Mouse (Mus musculus): ENCODE results near the gene Bend6. TPM values are rescaled to one million over a fixed set of nuclear protein-coding genes. Genes with fewer than 3 reads are reported as not detected.

Bend6 gene
- polyA plus RNA-seq, 1 experiment from 2014 or later: 3.1 TPM

- H3K4me2 ChIP-seq (replicated peaks): no peak overlapping the region
- WGBS: 88% methylated on average over 3 of the region's 3 CpGs
- no peak for ATAC-seq (ENCODE audit: low FRiP score, low read depth)
- no peaks in the 10 kb centered on the region for H3K36me3 ChIP-seq
- no peak overlapping the region for H3K4me3 ChIP-seq
- no peak overlapping the region for H3K27ac ChIP-seq (replicated peaks)
- no peak overlapping the region for H3K9ac ChIP-seq (replicated peaks)
- H3K9me3 ChIP-seq: no peaks in the 10 kb centered on the region
- H3K4me1 ChIP-seq: peaks cover 11% of the 10 kb centered on the region; the same call in 1 of the 2 replicates
- no peaks in the 10 kb centered on the region for H3K27me3 ChIP-seq
Observed at GRCm38 (mm10) chr1:33935946-33936345, 28.3 kb upstream of the Bend6 start.

GRCm38 (mm10) chr1:33932845-33933499 lies 25.4 kb upstream of the Bend6 start:
- no peak overlapping the region for H3K4me3 ChIP-seq
- ATAC-seq (ENCODE audit: low FRiP score, low read depth): no peak
- H3K27ac ChIP-seq (replicated peaks): no peak overlapping the region
- H3K36me3 ChIP-seq: no peaks in the 10 kb centered on the region
- H3K9ac ChIP-seq (replicated peaks): no peak overlapping the region
- no peaks in the 10 kb centered on the region for H3K9me3 ChIP-seq
- H3K27me3 ChIP-seq: no peaks in the 10 kb centered on the region
- H3K4me1 ChIP-seq: peaks cover 11% of the 10 kb centered on the region; the same call in 1 of the 2 replicates
- no peak overlapping the region for H3K4me2 ChIP-seq (replicated peaks)
- WGBS: 70% methylated on average over 14 of the region's 14 CpGs

GRCm38 (mm10) chr1:33932196-33932595 lies 24.6 kb upstream of the Bend6 start:
- H3K27me3 ChIP-seq: no peaks in the 10 kb centered on the region
- H3K27ac ChIP-seq (replicated peaks): no peak overlapping the region
- H3K9ac ChIP-seq (replicated peaks): no peak overlapping the region
- no peaks in the 10 kb centered on the region for H3K36me3 ChIP-seq
- H3K4me3 ChIP-seq: no peak overlapping the region
- H3K4me2 ChIP-seq (replicated peaks): no peak overlapping the region
- WGBS: 83% methylated on average over 3 of the region's 3 CpGs
- no peaks in the 10 kb centered on the region for H3K9me3 ChIP-seq
- no peak for ATAC-seq (ENCODE audit: low FRiP score, low read depth)
- peaks cover 11% of the 10 kb centered on the region; the same call in 1 of the 2 replicates for H3K4me1 ChIP-seq

DNA sequence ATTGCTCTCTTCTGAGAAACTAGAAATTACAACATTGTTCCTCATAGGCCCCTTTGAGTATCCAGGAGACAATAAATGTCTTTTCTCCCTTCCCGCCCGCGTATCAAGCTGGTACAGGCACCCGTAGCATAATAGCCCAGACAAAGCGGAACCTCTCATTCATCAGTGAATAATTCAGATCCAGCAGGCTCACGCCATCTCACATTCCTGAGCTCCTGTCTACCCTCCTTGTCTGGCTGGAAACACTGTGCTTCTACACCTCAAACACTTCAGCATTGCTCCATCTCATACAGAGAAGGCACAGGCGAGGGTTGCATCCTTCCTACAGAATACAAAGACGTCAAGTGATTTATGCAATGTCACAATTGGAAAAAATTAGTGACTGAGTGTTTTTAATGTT lies 24.2 kb upstream of the Bend6 start:
- Histone ChIP-seq H3K36me3 (no peaks in the 10 kb centered on the region), H3K4me2 (replicated peaks) (no peak overlapping the region), H3K4me3 (no peak overlapping the region), H3K27me3 (no peaks in the 10 kb centered on the region), H3K4me1 (peaks cover 11% of the 10 kb centered on the region; the same call in 1 of the 2 replicates), H3K9ac (replicated peaks) (no peak overlapping the region), H3K9me3 (no peaks in the 10 kb centered on the region), H3K27ac (replicated peaks) (no peak overlapping the region)
- WGBS: 63% methylated on average over 8 of the region's 8 CpGs
- no peak; the same call in 1 of the 2 replicates for ATAC-seq (ENCODE audit: low FRiP score, low read depth)

DNA sequence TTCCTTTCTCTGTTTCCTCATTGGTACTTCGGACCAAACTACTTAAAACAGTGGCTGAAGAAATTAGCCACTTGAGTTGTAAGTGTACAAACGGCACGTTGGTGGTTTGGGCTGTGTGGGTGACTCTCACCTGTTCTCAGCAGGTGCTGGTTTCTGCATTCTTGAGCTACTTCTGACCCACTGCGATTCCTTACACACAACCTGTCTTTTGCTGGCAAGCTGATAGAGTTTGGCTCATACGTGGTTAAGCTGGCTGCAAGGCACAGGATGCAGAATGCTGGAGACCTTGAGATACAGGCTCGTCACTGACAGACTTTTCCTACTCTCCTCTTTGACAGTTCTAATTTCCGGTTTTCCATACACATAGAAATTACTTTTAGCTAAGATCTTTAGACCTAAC lies 19.9 kb upstream of the Bend6 start:
- Histone ChIP-seq H3K27me3 (no peaks in the 10 kb centered on the region), H3K36me3 (no peaks in the 10 kb centered on the region), H3K4me1 (peaks cover 9% of the 10 kb centered on the region; the same call in 1 of the 2 replicates), H3K9me3 (no peaks in the 10 kb centered on the region), H3K4me2 (replicated peaks) (no peak overlapping the region), H3K9ac (replicated peaks) (no peak overlapping the region), H3K27ac (replicated peaks) (no peak overlapping the region), H3K4me3 (no peak overlapping the region)
- 90% methylated on average over 7 of the region's 7 CpGs for WGBS
- no peak for ATAC-seq (ENCODE audit: low FRiP score, low read depth)

DNA sequence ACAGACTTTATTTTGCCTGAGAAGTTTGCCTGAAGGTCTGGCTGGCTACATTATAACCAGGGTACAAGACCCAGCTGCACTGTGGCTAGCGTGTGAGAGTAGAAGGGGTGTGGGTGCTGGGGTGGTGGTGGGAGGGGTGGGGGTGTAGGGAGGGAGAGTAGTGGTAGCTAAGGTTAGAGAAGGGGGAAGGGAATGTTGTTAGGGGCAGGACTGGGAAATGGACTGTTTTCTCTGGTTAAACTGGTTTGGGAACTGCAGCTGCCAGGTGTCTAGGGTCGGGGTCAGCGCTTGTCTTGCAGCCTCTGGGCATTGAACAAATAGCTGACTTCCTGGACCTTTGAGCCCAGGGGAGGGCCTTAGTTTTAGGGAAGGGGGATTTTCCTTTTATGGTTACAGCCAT lies 17.7 kb upstream of the Bend6 start:
- no peak overlapping the region for H3K27ac ChIP-seq (replicated peaks)
- no peak overlapping the region for H3K4me3 ChIP-seq
- no peaks in the 10 kb centered on the region for H3K27me3 ChIP-seq
- 83% methylated on average over 3 of the region's 3 CpGs for WGBS
- H3K36me3 ChIP-seq: no peaks in the 10 kb centered on the region
- H3K9me3 ChIP-seq: no peaks in the 10 kb centered on the region
- no peaks in the 10 kb centered on the region for H3K4me1 ChIP-seq
- no peak for ATAC-seq (ENCODE audit: low FRiP score, low read depth)
- H3K9ac ChIP-seq (replicated peaks): no peak overlapping the region
- no peak overlapping the region for H3K4me2 ChIP-seq (replicated peaks)

- Histone ChIP-seq H3K36me3 (no peaks in the 10 kb centered on the region), H3K27me3 (no peaks in the 10 kb centered on the region), H3K9me3 (no peaks in the 10 kb centered on the region), H3K27ac (replicated peaks) (no peak overlapping the region), H3K4me3 (no peak overlapping the region), H3K4me2 (replicated peaks) (no peak overlapping the region), H3K9ac (replicated peaks) (no peak overlapping the region), H3K4me1 (no peaks in the 10 kb centered on the region)
- no peak for ATAC-seq (ENCODE audit: low FRiP score, low read depth)
- 78% methylated on average over 7 of the region's 7 CpGs for WGBS
Observed at GRCm38 (mm10) chr1:33922975-33923374, 15.4 kb upstream of the Bend6 start.

- Histone ChIP-seq H3K36me3 (0 out of 2 replicates have a peak, but pooled peaks cover 7% of the 10 kb centered on the region), H3K4me3 (no peak overlapping the region), H3K9ac (replicated peaks) (no peak overlapping the region), H3K9me3 (no peaks in the 10 kb centered on the region), H3K4me1 (no peaks in the 10 kb centered on the region), H3K27me3 (no peaks in the 10 kb centered on the region), H3K4me2 (replicated peaks) (no peak overlapping the region), H3K27ac (replicated peaks) (no peak overlapping the region)
- ATAC-seq (ENCODE audit: low FRiP score, low read depth): no peak
- WGBS: 94% methylated on average over 5 of the region's 5 CpGs
Observed at GRCm38 (mm10) chr1:33916554-33916953, 8.9 kb upstream of the Bend6 start.

GRCm38 (mm10) chr1:33911589-33911988 lies 4.0 kb upstream of the Bend6 start:
- Histone ChIP-seq H3K27me3 (peaks cover 27% of the 10 kb centered on the region), H3K4me3 (no peak overlapping the region), H3K4me1 (peaks cover 13% of the 10 kb centered on the region), H3K36me3 (0 out of 2 replicates have a peak, but pooled peaks cover 6% of the 10 kb centered on the region), H3K27ac (replicated peaks) (no peak overlapping the region), H3K4me2 (replicated peaks) (no peak overlapping the region), H3K9me3 (no peaks in the 10 kb centered on the region), H3K9ac (replicated peaks) (no peak overlapping the region)
- WGBS: 67% methylated on average over 8 of the region's 8 CpGs
- no peak for ATAC-seq (ENCODE audit: low FRiP score, low read depth)

- Histone ChIP-seq H3K27ac (replicated peaks) (peak within 1 kb of the TSS; percentile 70), H3K4me3 (peak within 1 kb of the TSS; percentile 75), H3K27me3 (peaks cover 44% of the 10 kb centered on the region), H3K4me1 (peaks cover 13% of the 10 kb centered on the region), H3K4me2 (replicated peaks) (peak within 1 kb of the TSS; percentile 88), H3K9me3 (no peaks in the 10 kb centered on the region), H3K9ac (replicated peaks) (peak within 1 kb of the TSS; percentile 77), H3K36me3 (no peaks in the 10 kb centered on the region)
- 4% methylated on average over 38 of the region's 44 CpGs for whole genome bisulfite sequencing
- 0 out of 2 replicates have a peak, but pooled peaks have one; percentile 3 for ATAC-seq (ENCODE audit: low FRiP score, low read depth)
Observed at GRCm38 (mm10) chr1:33908191-33908962, 761 bp upstream of the Bend6 start, which contains the start of gene Dst. Gene Dst (plus strand): TSS chr1:33908225.

DNA sequence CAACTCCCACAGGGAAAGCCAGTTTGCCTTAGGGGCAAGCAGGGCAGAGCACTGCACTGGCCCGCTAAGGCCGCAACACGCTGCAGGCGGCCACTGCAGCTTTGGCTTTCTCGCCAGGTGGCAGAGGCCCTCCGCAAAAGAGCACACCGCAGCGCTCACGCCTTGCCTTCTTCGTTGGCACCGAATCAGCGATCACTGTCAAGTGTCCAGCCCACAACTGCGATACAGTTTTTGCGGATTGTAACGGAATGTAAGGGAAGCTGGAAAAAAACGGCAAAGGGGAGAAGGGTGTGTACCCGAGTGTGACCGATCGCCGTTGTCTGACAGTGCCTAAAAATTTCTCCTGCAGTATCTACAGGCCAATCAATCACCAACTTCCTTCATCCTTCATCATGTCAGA lies 689 bp downstream of the Bend6 start:
- Histone ChIP-seq H3K4me1 (peaks cover 13% of the 10 kb centered on the region), H3K36me3 (no peaks in the 10 kb centered on the region), H3K4me2 (replicated peaks) (peak overlapping the region; percentile 88), H3K4me3 (peak overlapping the region; percentile 75), H3K27me3 (peaks cover 44% of the 10 kb centered on the region), H3K9me3 (no peaks in the 10 kb centered on the region), H3K9ac (replicated peaks) (peak overlapping the region; percentile 77; the same call in 1 of the 2 replicates), H3K27ac (replicated peaks) (no peak overlapping the region)
- peak; percentile 53 for ATAC-seq (ENCODE audit: low FRiP score, low read depth)
- WGBS: 1% methylated on average over 20 of the region's 20 CpGs

DNA sequence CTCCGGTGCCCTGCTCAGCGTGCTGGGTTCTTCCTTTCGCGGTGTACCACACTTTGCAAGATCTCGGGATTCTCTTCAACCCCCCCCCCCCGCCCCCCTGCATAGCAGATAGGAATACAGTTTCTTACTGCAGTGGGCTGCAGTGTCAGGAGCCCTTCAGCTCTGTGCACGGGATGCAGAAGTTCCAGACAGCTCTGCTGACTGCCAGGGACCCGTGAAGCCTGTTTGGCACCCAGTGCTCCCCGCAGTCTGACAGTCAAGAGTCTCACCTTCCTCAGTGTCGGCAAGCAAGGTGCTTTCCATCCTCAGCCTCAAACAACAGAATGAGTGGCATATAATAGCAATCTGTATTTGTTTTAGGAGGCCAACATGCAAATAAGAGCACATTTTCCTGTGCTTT lies 1.4 kb downstream of the Bend6 start:
- no peak overlapping the region for H3K27ac ChIP-seq (replicated peaks)
- H3K36me3 ChIP-seq: no peaks in the 10 kb centered on the region
- H3K4me2 ChIP-seq (replicated peaks): no peak overlapping the region
- 40% methylated on average over 9 of the region's 10 CpGs for WGBS
- ATAC-seq (ENCODE audit: low FRiP score, low read depth): no peak
- H3K4me3 ChIP-seq: no peak overlapping the region
- H3K9me3 ChIP-seq: no peaks in the 10 kb centered on the region
- peaks cover 44% of the 10 kb centered on the region for H3K27me3 ChIP-seq
- peaks cover 13% of the 10 kb centered on the region for H3K4me1 ChIP-seq
- H3K9ac ChIP-seq (replicated peaks): no peak overlapping the region
